Mouse (Mus musculus) cerebellum, postnatal 25 days (tissue): ENCODE data around the gene Trim72.
A peak's percentile ranks its signal among the peaks of the same experiment; 100 is the strongest.

ENCODE experiments used
- DNase-seq, 2 experiments: peaks; one replicate each; pipeline ENCODE4 v3.0.0; 2021; ENCODE audit warnings: mixed read lengths in 2 of 2

The Trim72 gene

GRCm38 (mm10) chr7:128003688-128004087 lies at the start of gene Trim72:
TSS of gene Trim72 (plus strand) at chr7:128003949.
- peak; percentile 79 to 81 for DNase-seq

GRCm38 (mm10) chr7:127959364-127959763 lies 44.4 kb upstream of the Trim72 start:
- DNase-seq = no peak

- DNase-seq = peak; percentile 20 to 23
Observed at GRCm38 (mm10) chr7:127966371-127966918, 37.3 kb upstream of the Trim72 start.

- DNase-seq = peak; percentile 98 to 99
Observed at GRCm38 (mm10) chr7:127967004-127967921, 36.5 kb upstream of the Trim72 start, which contains the start of gene Fus. TSS of gene Fus (plus strand) at chr7:127967457.

- DNase-seq = peak; percentile 73 to 81
Observed at GRCm38 (mm10) chr7:127967922-127968828, 35.6 kb upstream of the Trim72 start.

GRCm38 (mm10) chr7:127974413-127974930 lies 29.3 kb upstream of the Trim72 start:
- no peak for DNase-seq

GRCm38 (mm10) chr7:127978856-127979255 lies 24.9 kb upstream of the Trim72 start:
- DNase-seq = no peak

- no peak for DNase-seq
Observed at GRCm38 (mm10) chr7:127980606-127981005, 23.1 kb upstream of the Trim72 start.

GRCm38 (mm10) chr7:127988904-127989303 lies 14.8 kb upstream of the Trim72 start:
- DNase-seq = no peak

- peak; percentile 74 to 86 for DNase-seq
Observed at GRCm38 (mm10) chr7:127991643-127992487, 11.9 kb upstream of the Trim72 start.

GRCm38 (mm10) chr7:127992488-127993340 lies 11.0 kb upstream of the Trim72 start:
- no peak for DNase-seq

- DNase-seq = peak; percentile 24 to 30
Observed at GRCm38 (mm10) chr7:127993341-127993977, 10.3 kb upstream of the Trim72 start, which contains the start of gene Pycard. TSS of gene Pycard (minus strand) at chr7:127993867.

- no peak for DNase-seq
Observed at GRCm38 (mm10) chr7:127999436-127999835, 4.3 kb upstream of the Trim72 start.

- DNase-seq = no peak
Observed at GRCm38 (mm10) chr7:128000068-128000950, 3.4 kb upstream of the Trim72 start.

- no peak for DNase-seq
Observed at GRCm38 (mm10) chr7:128003098-128003497, 651 bp upstream of the Trim72 start.

GRCm38 (mm10) chr7:128004150-128004486 lies 369 bp downstream of the Trim72 start:
- no peak for DNase-seq

GRCm38 (mm10) chr7:128004487-128005362 lies 976 bp downstream of the Trim72 start:
- DNase-seq = peak; percentile 46 to 59

GRCm38 (mm10) chr7:128006193-128006592 lies 2.4 kb downstream of the Trim72 start:
- DNase-seq = peak; percentile 52 to 72
